Mouse (Mus musculus): ENCODE data around the gene Npb.

GRCm38 (mm10) chr11:120630881-120631725, 22.8 kb downstream of the Npb start:
- TF ChIP-seq MYOD1 (IDR thresholded peaks at IDR 0.05; ENCODE audit: control insufficient read depth in 1 of 3, insufficient read length in 2 of 3, low read depth in 2 of 3) = no peak
- no peak for TF ChIP-seq POLR2A (IDR thresholded peaks at IDR 0.05; ENCODE audit: insufficient read length, low read depth)
- no peak for TF ChIP-seq MAX (IDR thresholded peaks at IDR 0.05; ENCODE audit: low read depth)
- TF ChIP-seq TCF3 (IDR thresholded peaks at IDR 0.05; ENCODE audit: insufficient read length, low read depth) = no peak
- no peak for TF ChIP-seq E2F4 (IDR thresholded peaks at IDR 0.05; ENCODE audit: insufficient read depth)
- TF ChIP-seq POLR2AphosphoS2 (IDR thresholded peaks at IDR 0.05; ENCODE audit: insufficient read length, low read depth) = no peak
- TF ChIP-seq REST (IDR thresholded peaks at IDR 0.05; ENCODE audit: insufficient read depth, insufficient read length) = no peak
- TF ChIP-seq USF1 (IDR thresholded peaks at IDR 0.05; ENCODE audit: low read depth) = no peak
- no peak for TF ChIP-seq TCF12 (IDR thresholded peaks at IDR 0.05; ENCODE audit: insufficient read depth, poor library complexity, severe bottlenecking)
- TF ChIP-seq CEBPB (IDR thresholded peaks at IDR 0.05; ENCODE audit: insufficient read depth, poor library complexity, severe bottlenecking) = no peak
- TF ChIP-seq MYOG (IDR thresholded peaks at IDR 0.05; ENCODE audit: control insufficient read depth in 1 of 3, insufficient read depth in 1 of 3, insufficient read length in 2 of 3, low read depth in 2 of 3) = no peak
- no peak for TF ChIP-seq SRF (IDR thresholded peaks at IDR 0.05; ENCODE audit: control insufficient read depth, insufficient read length, low read depth)
